Mouse (Mus musculus) forebrain, embryonic 11.5 days (tissue): ENCODE measurements around the gene Ldb3. TPM values are rescaled to one million over a fixed set of nuclear protein-coding genes. Genes with fewer than 3 reads are reported as not detected.

Experiments
- ATAC-seq: fragments of 200-750 bp; cut with Nextera tagmentation; replicated peaks from 2 replicates; pipeline ENCODE4 v1.8.0; 2017; ENCODE audit warnings: moderate TSS enrichment; ENCODE audit not compliant: low FRiP score
- DNase-seq: peaks from one replicate; pipeline ENCODE4 v3.0.0-alpha.2; 2017; ENCODE audit warnings: low spot score
- H3K27ac ChIP-seq: fragments of 300-500 bp; sonication (generic); 2 replicates; pipeline ENCODE4 v1.5.1; 2014; ENCODE audit warnings: low read depth, low read length
- H3K27me3 ChIP-seq: fragments of 300-500 bp; sonication (generic); 2 replicates; pipeline ENCODE4 v1.6.1; 2014; ENCODE audit warnings: mild to moderate bottlenecking, low read length, mixed read lengths; ENCODE audit not compliant: control insufficient read depth, insufficient read depth
- H3K36me3 ChIP-seq: fragments of 300-500 bp; sonication (generic); 2 replicates; pipeline ENCODE4 v1.6.1; 2014; ENCODE audit warnings: mild to moderate bottlenecking, low read length, moderate library complexity, mixed read lengths; ENCODE audit not compliant: control insufficient read depth, insufficient read depth
- H3K4me1 ChIP-seq: fragments of 300-500 bp; sonication (generic); replicated peaks from 2 replicates; pipeline ENCODE4 v1.6.1; 2014; ENCODE audit warnings: low read length, mixed read lengths; ENCODE audit not compliant: control insufficient read depth, insufficient read depth
- H3K4me2 ChIP-seq: fragments of 300-500 bp; sonication (generic); 2 replicates; pipeline ENCODE4 v1.6.1; 2014; ENCODE audit warnings: low read depth, mild to moderate bottlenecking, low read length, moderate library complexity, mixed read lengths; ENCODE audit not compliant: severe bottlenecking
- H3K4me3 ChIP-seq: fragments of 300-500 bp; sonication (generic); 2 replicates; pipeline ENCODE4 v1.5.1; 2014; ENCODE audit warnings: low read depth, low read length
- H3K9ac ChIP-seq: fragments of 300-500 bp; sonication (generic); 2 replicates; pipeline ENCODE4 v1.6.1; 2014; ENCODE audit warnings: low read length
- H3K9me3 ChIP-seq: fragments of 300-500 bp; sonication (generic); 2 replicates; pipeline ENCODE4 v1.6.1; 2016; ENCODE audit warnings: low read length, mixed read lengths; ENCODE audit not compliant: control insufficient read depth
- WGBS: fragments of 180-500 bp; shearing (Covaris S2); extraction: QIAGEN DNeasy Blood & Tissue Kit; methylation state at CpG from one replicate; pipeline ENCODE4 v1.1.7; 2014; 5-methylcytosine and 5-hydroxymethylcytosine counted together
- polyA plus RNA-seq: library from polyadenylated mRNA; unstranded; fragments of >200 nt; fragmentation: Nextera tagmentation; extraction: Ambion mirVana; gene quantifications from 2 replicates; pipeline ENCODE4 v1.2.1, GENCODE M21; 2014

The Ldb3 gene
- polyA plus RNA-seq, 1 experiment from 2014 or later: not detected

- H3K36me3 ChIP-seq: no peaks in the 10 kb centered on the region
- H3K4me3 ChIP-seq: no peak overlapping the region
- WGBS: 86% methylated on average over 3 of the region's 3 CpGs
- H3K4me1 ChIP-seq: no peaks in the 10 kb centered on the region
- no peaks in the 10 kb centered on the region for H3K9me3 ChIP-seq
- H3K9ac ChIP-seq: no peak overlapping the region
- no peaks in the 10 kb centered on the region for H3K27me3 ChIP-seq
- no peak overlapping the region for H3K4me2 ChIP-seq
- no peak for ATAC-seq
- H3K27ac ChIP-seq: no peak overlapping the region
- DNase-seq: no peak
Observed at GRCm38 (mm10) chr14:34493682-34494081, 94.8 kb downstream of the Ldb3 start.

GRCm38 (mm10) chr14:34492688-34493087 is 95.8 kb downstream of the Ldb3 start:
- H3K9ac ChIP-seq: no peak overlapping the region
- no peaks in the 10 kb centered on the region for H3K9me3 ChIP-seq
- no peak for DNase-seq
- H3K27ac ChIP-seq: no peak overlapping the region
- no peak overlapping the region for H3K4me2 ChIP-seq
- H3K27me3 ChIP-seq: no peaks in the 10 kb centered on the region
- 85% methylated on average over 2 of the region's 2 CpGs for WGBS
- no peaks in the 10 kb centered on the region for H3K4me1 ChIP-seq
- H3K4me3 ChIP-seq: no peak overlapping the region
- H3K36me3 ChIP-seq: no peaks in the 10 kb centered on the region
- no peak for ATAC-seq

GRCm38 (mm10) chr14:34490965-34491364 is 97.5 kb downstream of the Ldb3 start:
- DNase-seq: no peak
- 86% methylated on average over 1 of the region's 1 CpGs for WGBS
- no peaks in the 10 kb centered on the region for H3K4me1 ChIP-seq
- H3K27ac ChIP-seq: no peak overlapping the region
- H3K4me3 ChIP-seq: no peak overlapping the region
- H3K9ac ChIP-seq: no peak overlapping the region
- H3K4me2 ChIP-seq: no peak overlapping the region
- no peak for ATAC-seq
- no peaks in the 10 kb centered on the region for H3K36me3 ChIP-seq
- no peaks in the 10 kb centered on the region for H3K27me3 ChIP-seq
- H3K9me3 ChIP-seq: no peaks in the 10 kb centered on the region

GRCm38 (mm10) chr14:34489928-34490327 is 98.6 kb downstream of the Ldb3 start:
- no peak overlapping the region for H3K4me2 ChIP-seq
- DNase-seq: no peak
- no peak overlapping the region for H3K4me3 ChIP-seq
- H3K36me3 ChIP-seq: no peaks in the 10 kb centered on the region
- no peaks in the 10 kb centered on the region for H3K4me1 ChIP-seq
- H3K9me3 ChIP-seq: no peaks in the 10 kb centered on the region
- H3K27me3 ChIP-seq: no peaks in the 10 kb centered on the region
- no peak for ATAC-seq
- H3K27ac ChIP-seq: no peak overlapping the region
- 78% methylated on average over 2 of the region's 2 CpGs for WGBS
- H3K9ac ChIP-seq: no peak overlapping the region

DNA sequence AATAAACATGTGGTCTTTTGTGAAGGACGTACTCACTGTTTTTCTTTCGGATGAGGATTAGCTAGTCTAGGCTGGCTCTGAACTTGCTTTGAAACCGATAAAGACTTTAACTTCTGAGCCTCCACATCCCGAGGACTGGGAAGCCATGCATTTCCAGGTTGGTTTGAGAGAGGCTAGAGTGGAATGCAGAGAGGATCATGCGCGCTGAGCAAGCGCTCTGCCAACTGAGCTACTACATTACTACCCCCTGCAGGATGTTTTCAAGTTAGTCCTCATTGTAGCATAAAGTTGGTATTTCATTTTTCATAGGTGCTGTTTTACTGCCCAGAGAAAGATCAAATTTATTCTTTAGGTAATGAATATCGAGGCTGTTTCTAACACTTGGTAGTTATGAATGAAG is 102.3 kb downstream of the Ldb3 start:
- WGBS: 57% methylated on average over 8 of the region's 8 CpGs
- DNase-seq: no peak
- no peaks in the 10 kb centered on the region for H3K36me3 ChIP-seq
- H3K4me1 ChIP-seq: no peaks in the 10 kb centered on the region
- no peak overlapping the region for H3K27ac ChIP-seq
- H3K4me3 ChIP-seq: no peak overlapping the region
- H3K9me3 ChIP-seq: no peaks in the 10 kb centered on the region
- no peaks in the 10 kb centered on the region for H3K27me3 ChIP-seq
- H3K4me2 ChIP-seq: no peak overlapping the region
- no peak overlapping the region for H3K9ac ChIP-seq
- no peak for ATAC-seq

DNA sequence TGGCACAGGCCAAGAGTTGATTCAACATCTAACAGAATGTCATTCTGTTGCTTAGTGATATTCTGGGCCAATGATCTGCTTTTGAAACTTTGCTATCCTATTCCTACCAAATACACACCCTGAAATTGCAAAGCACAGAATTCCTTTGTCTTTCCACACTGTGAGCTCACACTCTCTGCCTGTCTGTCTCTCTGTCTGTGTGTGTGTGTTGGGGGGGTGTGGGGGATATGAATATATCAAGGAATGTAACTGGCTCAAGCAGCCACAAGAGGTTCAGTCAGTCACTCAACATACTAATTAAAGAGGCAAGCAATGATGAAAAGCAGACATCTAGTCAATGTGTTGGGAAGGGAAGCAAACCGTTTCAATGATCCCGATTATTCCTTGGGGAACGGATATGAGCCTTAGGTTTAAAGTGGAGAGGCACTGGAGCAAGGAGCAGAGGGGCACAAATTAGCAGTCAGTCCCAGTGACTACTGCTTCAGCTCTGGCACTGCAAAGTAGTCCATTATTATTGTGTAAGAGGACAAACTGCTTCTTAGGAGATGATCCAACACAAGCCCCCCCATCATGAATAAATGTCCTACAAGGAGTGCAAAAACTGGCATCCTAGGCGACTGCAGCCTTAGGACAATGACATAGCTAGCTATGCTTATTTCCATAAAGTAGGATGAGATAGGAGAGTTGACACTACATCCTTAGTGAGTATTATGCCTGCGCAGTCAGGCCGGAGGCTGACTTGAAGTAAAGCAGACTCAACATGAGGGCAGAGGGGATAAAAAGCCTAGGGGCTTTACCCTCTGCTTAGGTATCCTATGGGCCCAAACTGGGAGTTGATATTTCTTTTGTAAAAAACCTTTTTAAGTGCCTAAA is 104.8 kb downstream of the Ldb3 start:
- ATAC-seq (0 out of 2 replicates have a peak, but pooled peaks have one; percentile 30), DNase-seq (no peak)
- no peak overlapping the region for H3K4me3 ChIP-seq
- H3K27me3 ChIP-seq: no peaks in the 10 kb centered on the region
- 74% methylated on average over 6 of the region's 6 CpGs for WGBS
- H3K36me3 ChIP-seq: no peaks in the 10 kb centered on the region
- H3K9me3 ChIP-seq: no peaks in the 10 kb centered on the region
- no peaks in the 10 kb centered on the region for H3K4me1 ChIP-seq
- no peak overlapping the region for H3K27ac ChIP-seq
- no peak overlapping the region for H3K4me2 ChIP-seq
- no peak overlapping the region for H3K9ac ChIP-seq

Other genes starting within 250 kb of the Ldb3 start
- gene Fam25c, start 233.2 kb downstream of the Ldb3 start, polyA plus RNA-seq: not detected in 2 replicates
- gene Sncg, start 213.9 kb downstream of the Ldb3 start, polyA plus RNA-seq: 3.7 and 5.4 TPM in 2 replicates
- gene Mmrn2, start 213.2 kb downstream of the Ldb3 start, polyA plus RNA-seq: 7.2 and 7.6 TPM in 2 replicates
- 56.0 and 60.4 TPM in 2 replicates for gene Bmpr1a, start 85.3 kb downstream of the Ldb3 start, polyA plus RNA-seq
- gene 9230112D13Rik, start 65.9 kb downstream of the Ldb3 start, polyA plus RNA-seq: not detected in 2 replicates
- gene Opn4, start 11.5 kb upstream of the Ldb3 start, polyA plus RNA-seq: 0.12 and 0.84 TPM in 2 replicates
- gene Wapl, start 85.2 kb upstream of the Ldb3 start, polyA plus RNA-seq: 33.7 and 34.5 TPM in 2 replicates
- gene Grid1, start 231.4 kb upstream of the Ldb3 start, polyA plus RNA-seq: 0.36 and 0.72 TPM in 2 replicates